Mouse (Mus musculus) hindbrain, postnatal 0 days (tissue): ENCODE results near the gene Vars. TPM values are rescaled to one million over a fixed set of nuclear protein-coding genes. Genes with fewer than 3 reads are reported as not detected.

Experiments used
- ATAC-seq: fragments of 200-750 bp; cut with Nextera tagmentation; 2 replicates; pipeline ENCODE4 v1.8.0; 2017; ENCODE audit warnings: mild to moderate bottlenecking, moderate TSS enrichment, moderate library complexity
- DNase-seq: peaks from one replicate; pipeline ENCODE4 v3.0.0-alpha.2; 2015; ENCODE audit warnings: low spot score
- H3K27ac ChIP-seq: fragments of 300-500 bp; sonication (generic); 2 replicates; pipeline ENCODE4 v1.5.1; 2014; ENCODE audit warnings: mild to moderate bottlenecking
- H3K27me3 ChIP-seq: fragments of 300-500 bp; sonication (generic); 2 replicates; pipeline ENCODE4 v1.6.1; 2014; ENCODE audit warnings: low read length, mixed read lengths; ENCODE audit not compliant: insufficient read depth
- H3K36me3 ChIP-seq: fragments of 300-500 bp; sonication (generic); 2 replicates; pipeline ENCODE4 v1.6.1; 2014; ENCODE audit warnings: low read length, mixed read lengths; ENCODE audit not compliant: insufficient read depth
- H3K4me1 ChIP-seq: fragments of 300-500 bp; sonication (generic); 2 replicates; pipeline ENCODE4 v1.6.1; 2014; ENCODE audit warnings: antibody characterized with exemption, low read length, mixed read lengths; ENCODE audit not compliant: insufficient read depth
- H3K4me2 ChIP-seq: fragments of 300-500 bp; sonication (generic); 2 replicates; pipeline ENCODE4 v1.6.1; 2014; ENCODE audit warnings: low read depth, mild to moderate bottlenecking, low read length, moderate library complexity, mixed read lengths
- H3K4me3 ChIP-seq: fragments of 300-500 bp; sonication (generic); 2 replicates; pipeline ENCODE4 v1.5.1; 2014; ENCODE audit warnings: low read length
- H3K9ac ChIP-seq: fragments of 300-500 bp; sonication (generic); replicated peaks from 2 replicates; pipeline ENCODE4 v1.6.1; 2014; ENCODE audit warnings: mild to moderate bottlenecking, low read length, moderate library complexity, mixed read lengths
- H3K9me3 ChIP-seq: fragments of 300-500 bp; sonication (generic); 2 replicates; pipeline ENCODE4 v1.6.1; 2016; ENCODE audit warnings: low read length, mixed read lengths
- CTCF ChIP-seq: IDR thresholded peaks from 2 replicates; pipeline ENCODE4 v1.5.1; 2016; ENCODE audit warnings: antibody characterized with exemption, control low read depth, low read depth
- WGBS: fragments of 180-500 bp; shearing (Covaris S2); extraction: QIAGEN DNeasy Blood & Tissue Kit; methylation state at CpG from one replicate; pipeline ENCODE4 v1.1.7; 2014; 5-methylcytosine and 5-hydroxymethylcytosine counted together
- polyA plus RNA-seq: library from polyadenylated mRNA; unstranded; fragments of >200 nt; fragmentation: Nextera tagmentation; extraction: Ambion mirVana; gene quantifications from 2 replicates; pipeline ENCODE4 v1.2.1, GENCODE M21; 2015
- total RNA-seq: library from RNA; depleted of rRNA; stranded (reverse); fragments of >200 nt; gene quantifications from 2 replicates; pipeline ENCODE4 v1.2.3, GENCODE M21; 2014

The Vars gene
- total and polyA plus RNA-seq, 2 experiments from 2014 or later = 41.7 to 128 TPM

DNA sequence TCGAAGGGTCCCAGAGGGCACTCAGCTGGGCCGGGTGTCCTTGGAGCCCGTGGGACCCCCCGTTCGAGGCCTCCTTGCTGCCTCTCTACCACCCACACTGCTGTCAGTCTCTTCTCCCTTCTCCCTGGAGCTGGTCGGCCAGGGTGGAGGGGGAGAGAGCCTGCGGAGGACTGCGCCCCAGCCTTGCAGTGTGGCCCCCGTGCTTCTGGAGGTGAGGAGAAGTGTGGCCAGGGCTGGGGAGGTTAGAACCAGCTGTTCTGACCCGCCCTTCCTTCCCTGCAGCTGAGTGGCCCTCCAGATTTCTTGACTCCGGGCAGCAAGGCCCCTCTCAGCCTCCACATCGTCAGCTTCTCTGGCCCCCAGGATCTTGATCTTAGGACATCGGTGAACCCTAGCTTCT, 23.5 kb downstream of the Vars start:
- Histone ChIP-seq H3K4me3 (no peak overlapping the region), H3K4me1 (peaks cover 6% of the 10 kb centered on the region), H3K9me3 (no peaks in the 10 kb centered on the region), H3K27me3 (no peaks in the 10 kb centered on the region), H3K36me3 (no peaks in the 10 kb centered on the region), H3K27ac (no peak overlapping the region), H3K9ac (no peak overlapping the region), H3K4me2 (no peak overlapping the region)
- WGBS = 69% methylated on average over 13 of the region's 13 CpGs
- no peak for DNase-seq
- ATAC-seq = no peak
- TF ChIP-seq CTCF = no peak

GRCm38 (mm10) chr17:35024691-35025488, 24.1 kb downstream of the Vars start:
- Histone ChIP-seq H3K4me2 (no peak overlapping the region), H3K4me3 (no peak overlapping the region), H3K27ac (no peak overlapping the region), H3K36me3 (no peaks in the 10 kb centered on the region), H3K9me3 (no peaks in the 10 kb centered on the region), H3K9ac (no peak overlapping the region), H3K27me3 (no peaks in the 10 kb centered on the region), H3K4me1 (peaks cover 6% of the 10 kb centered on the region)
- no peak for DNase-seq
- TF ChIP-seq CTCF = no peak
- 59% methylated on average over 8 of the region's 10 CpGs for WGBS
- no peak for ATAC-seq

DNA sequence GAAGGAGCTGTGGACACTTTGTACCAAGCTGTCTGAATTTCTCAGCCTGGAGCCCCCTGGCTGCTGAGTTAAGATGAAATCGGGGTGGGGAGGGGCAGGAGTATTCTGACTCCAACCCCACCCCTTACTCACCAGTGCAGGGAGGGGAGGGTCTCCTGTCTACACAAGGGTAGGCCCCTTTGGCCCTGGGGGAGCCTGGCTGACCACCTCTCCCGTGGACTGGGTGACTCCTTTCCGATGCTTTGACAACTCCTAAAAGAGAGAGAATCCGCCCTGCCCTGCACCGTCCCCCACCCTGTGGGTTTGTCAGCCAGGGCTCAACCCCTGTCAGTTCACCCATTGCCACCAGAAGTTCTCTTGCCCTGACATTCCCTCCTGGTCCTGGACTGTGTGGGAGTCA, 25.4 kb downstream of the Vars start:
- 79% methylated on average over 5 of the region's 5 CpGs for WGBS
- no peak overlapping the region for H3K27ac ChIP-seq
- H3K4me3 ChIP-seq = no peak overlapping the region
- H3K27me3 ChIP-seq = no peaks in the 10 kb centered on the region
- TF ChIP-seq CTCF = peak; percentile 20; the same call in 1 of the 2 replicates
- no peaks in the 10 kb centered on the region for H3K36me3 ChIP-seq
- no peak for ATAC-seq
- no peaks in the 10 kb centered on the region for H3K9me3 ChIP-seq
- DNase-seq = no peak
- H3K4me1 ChIP-seq = peaks cover 6% of the 10 kb centered on the region
- H3K4me2 ChIP-seq = 0 out of 2 replicates have a peak overlapping the region, but pooled peaks have one; percentile 1
- no peak overlapping the region for H3K9ac ChIP-seq

DNA sequence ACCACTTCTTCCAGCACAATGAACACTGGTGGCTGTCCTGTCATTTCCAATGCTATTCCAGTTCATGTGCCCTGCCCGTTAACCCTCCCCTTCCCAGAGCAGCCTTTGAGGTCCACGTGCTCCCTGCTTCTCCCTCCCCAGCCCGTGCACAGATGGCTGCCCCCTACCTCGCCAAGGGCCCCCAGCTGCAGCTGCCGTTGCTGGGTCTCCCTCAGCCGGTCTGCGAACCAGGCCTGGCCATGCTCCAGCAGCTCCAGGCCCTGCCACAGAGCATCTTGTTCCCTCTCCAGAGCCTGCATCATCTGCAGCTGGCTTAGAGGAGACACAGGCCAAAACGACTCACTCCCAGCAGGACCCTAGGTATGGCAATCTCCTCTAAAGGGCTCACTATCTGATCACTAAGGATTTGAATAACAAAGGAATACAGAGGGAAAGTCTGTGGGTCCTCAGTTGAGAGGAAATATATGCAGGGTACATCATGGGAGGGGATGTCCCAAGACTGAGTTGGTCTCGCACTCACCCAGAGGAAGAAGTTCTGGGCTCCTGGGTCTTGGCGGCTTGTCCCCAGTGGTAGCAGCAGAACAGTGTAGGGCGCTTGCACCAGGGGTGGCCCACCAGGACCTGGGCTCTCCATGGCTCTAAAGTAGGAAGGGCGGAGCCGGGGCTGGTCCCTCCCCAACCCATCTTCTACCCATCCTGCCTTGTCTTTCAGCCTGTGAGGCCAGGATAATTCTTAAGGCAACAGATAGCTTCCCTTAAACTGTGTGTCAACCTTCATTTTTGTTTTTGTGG, 26.7 kb downstream of the Vars start, which contains the start of gene Sapcd1:
Gene Sapcd1, minus strand, starts transcription at position 740 of the 792 bp plus-strand sequence.
- ATAC-seq = peak; percentile 80
- H3K36me3 ChIP-seq = no peaks in the 10 kb centered on the region
- peak; percentile 83 for DNase-seq
- H3K27me3 ChIP-seq = no peaks in the 10 kb centered on the region
- 26% methylated on average over 13 of the region's 13 CpGs for WGBS
- no peak for TF ChIP-seq CTCF
- no peaks in the 10 kb centered on the region for H3K9me3 ChIP-seq
- peak within 1 kb of the TSS; percentile 57 for H3K27ac ChIP-seq
- no peak within 1 kb of the TSS for H3K9ac ChIP-seq
- H3K4me2 ChIP-seq = no peak within 1 kb of the TSS
- no peak within 1 kb of the TSS for H3K4me3 ChIP-seq
- H3K4me1 ChIP-seq = no peaks in the 10 kb centered on the region; the same call in 1 of the 2 replicates

DNA sequence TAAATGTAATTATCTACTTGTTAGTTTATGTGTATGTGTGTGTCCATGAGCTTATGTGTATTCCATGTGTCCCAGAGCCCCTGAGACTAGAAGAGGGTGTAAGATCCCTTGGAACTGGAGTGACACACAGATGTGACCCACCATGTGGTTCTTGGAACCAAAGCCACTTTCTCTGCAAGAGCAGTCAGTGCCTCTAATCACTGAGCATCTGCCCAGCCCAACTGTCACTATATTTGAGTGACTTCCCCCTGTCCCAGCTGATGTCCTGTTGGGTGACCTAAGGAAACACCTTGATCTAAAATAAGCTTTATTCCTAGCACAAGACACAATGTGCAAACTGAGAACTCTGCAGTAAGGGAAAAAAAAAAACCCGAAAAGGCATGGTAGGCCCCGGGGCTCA, 27.5 kb downstream of the Vars start:
- no peaks in the 10 kb centered on the region for H3K9me3 ChIP-seq
- H3K4me1 ChIP-seq = no peaks in the 10 kb centered on the region; the same call in 1 of the 2 replicates
- H3K4me2 ChIP-seq = no peak overlapping the region
- H3K9ac ChIP-seq = no peak overlapping the region
- 78% methylated on average over 2 of the region's 2 CpGs for WGBS
- no peak for TF ChIP-seq CTCF
- H3K27ac ChIP-seq = peak overlapping the region; percentile 0; the same call in 1 of the 2 replicates
- H3K36me3 ChIP-seq = no peaks in the 10 kb centered on the region
- ATAC-seq = no peak
- H3K27me3 ChIP-seq = no peaks in the 10 kb centered on the region
- no peak overlapping the region for H3K4me3 ChIP-seq
- peak; percentile 24 for DNase-seq

DNA sequence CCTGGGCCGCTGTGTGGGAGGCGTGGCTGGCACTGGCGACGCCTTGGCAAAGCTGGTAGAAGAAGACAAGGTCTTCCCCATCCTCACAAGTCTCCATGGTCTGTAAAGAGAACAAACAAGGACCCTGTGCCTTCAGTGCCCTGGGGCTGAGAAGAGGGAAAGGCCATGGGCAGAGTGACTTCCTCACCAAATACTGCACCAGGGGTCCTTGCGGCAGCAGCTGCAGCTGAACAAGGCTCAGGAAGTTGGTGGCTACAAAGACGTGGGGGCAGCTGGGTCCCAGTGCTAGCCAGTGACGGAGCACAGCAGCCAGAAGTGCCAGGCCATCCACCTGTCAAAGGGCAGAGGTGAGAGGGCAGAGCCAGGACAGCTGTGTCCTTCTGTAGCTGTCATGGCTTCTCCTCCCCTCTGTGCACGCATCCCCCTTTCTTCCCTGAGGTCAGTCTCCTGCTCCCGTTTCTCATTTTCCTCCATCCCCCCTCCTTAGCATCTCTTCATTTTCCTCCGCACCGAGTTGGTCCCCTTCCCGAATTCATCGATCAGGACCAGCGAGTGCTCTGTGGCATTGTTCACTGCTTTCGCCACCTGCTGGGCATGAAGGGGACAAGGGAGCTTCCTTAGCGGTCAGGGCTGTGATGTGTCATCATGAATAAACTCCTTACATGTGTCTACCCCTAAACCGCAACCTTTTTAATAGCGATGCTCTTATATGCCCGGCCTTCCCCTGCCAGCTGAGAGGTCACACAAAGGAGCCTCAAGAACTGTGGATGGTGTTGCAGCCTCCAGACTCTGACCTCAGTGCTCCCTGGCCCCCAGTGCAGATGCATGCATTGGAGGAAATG, 29.1 kb downstream of the Vars start:
- H3K4me1 ChIP-seq = no peaks in the 10 kb centered on the region; the same call in 1 of the 2 replicates
- H3K4me3 ChIP-seq = no peak overlapping the region
- WGBS = 26% methylated on average over 19 of the region's 19 CpGs
- DNase-seq (peak; percentile 67), ATAC-seq (peak; percentile 45; the same call in 1 of the 2 replicates)
- peak overlapping the region; percentile 39 for H3K4me2 ChIP-seq
- H3K27ac ChIP-seq = no peak overlapping the region
- TF ChIP-seq CTCF = peak; percentile 70
- H3K27me3 ChIP-seq = no peaks in the 10 kb centered on the region
- H3K9ac ChIP-seq = no peak overlapping the region
- H3K9me3 ChIP-seq = no peaks in the 10 kb centered on the region
- H3K36me3 ChIP-seq = no peaks in the 10 kb centered on the region
